Mouse (Mus musculus) left cerebral cortex, postnatal 36 days (tissue): Measurements from ENCODE around the gene Rtkn. TPM values are rescaled to one million over a fixed set of nuclear protein-coding genes. Genes with fewer than 3 reads are reported as not detected.

ENCODE experiments used
- DNase-seq, 2 experiments: peaks; one replicate each; pipeline ENCODE4 v3.0.0; 2021 to 2022; ENCODE audit warnings: low spot score in 2 of 2, mixed read lengths in 1 of 2
- intact Hi-C: fragments of 180-260 bp; cut with DNase I; formaldehyde crosslinking; loops from one replicate; pipeline ENCODE4 v1.15.1; 2025
- total RNA-seq, 2 experiments: library from RNA; stranded (reverse); gene quantifications; 2 replicates each; pipeline ENCODE4 v1.2.3; 2021

The Rtkn gene
- total RNA-seq, 2 experiments from 2014 or later: 88.7 to 105 TPM

- no peak for DNase-seq
- intact Hi-C loops: loop anchor here (10.0 kb wide), 1 partner anchor 209 kb away; the partner anchor contains the start of genes Mob1a and Mthfd2
Measured at GRCm38 (mm10) chr6:83115682-83116372, 19.4 kb upstream of the Rtkn start.

GRCm38 (mm10) chr6:83116373-83117164, 18.7 kb upstream of the Rtkn start:
- intact Hi-C loops: loop anchor here (10.0 kb wide), 1 partner anchor 208 kb away; the partner anchor contains the start of genes Mob1a and Mthfd2
- DNase-seq: no peak

GRCm38 (mm10) chr6:83117165-83117438, 18.2 kb upstream of the Rtkn start:
- no peak for DNase-seq
- intact Hi-C loops: loop anchor here (10.0 kb wide), 1 partner anchor 208 kb away; the partner anchor contains the start of genes Mob1a and Mthfd2

- no peak for DNase-seq
- intact Hi-C loops: loop anchor here (10.0 kb wide), 1 partner anchor 207 kb away; the partner anchor contains the start of genes Mob1a and Mthfd2
Measured at GRCm38 (mm10) chr6:83117616-83118015, 17.6 kb upstream of the Rtkn start.

- DNase-seq: no peak
- intact Hi-C loops: loop anchor here (10.0 kb wide), 1 partner anchor 206 kb away; the partner anchor contains the start of genes Mob1a and Mthfd2
Measured at GRCm38 (mm10) chr6:83118369-83118768, 16.9 kb upstream of the Rtkn start.

GRCm38 (mm10) chr6:83118825-83119733, 16.2 kb upstream of the Rtkn start:
- no peak for DNase-seq
- intact Hi-C loops: loop anchor here (10.0 kb wide), 1 partner anchor 206 kb away; the partner anchor contains the start of genes Mob1a and Mthfd2

- intact Hi-C loops: loop anchor here (5.0 to 10.0 kb wide), 2 partner anchors 38 to 205 kb away; partner anchors contain the start of genes 1700003E16Rik, Mob1a, Mthfd2 and Wdr54
- no peak for DNase-seq
Measured at GRCm38 (mm10) chr6:83119734-83120051, 15.6 kb upstream of the Rtkn start.

GRCm38 (mm10) chr6:83120930-83121862, 14.1 kb upstream of the Rtkn start, which contains the start of gene Wbp1:
TSS of gene Wbp1 (minus strand) at chr6:83121559.
- peak; percentile 94 to 96 for DNase-seq
- intact Hi-C loops: loop anchor here (5.0 kb wide), 1 partner anchor 36 kb away; the partner anchor contains the start of genes 1700003E16Rik and Wdr54

- peak in 1 of 2 experiments; percentile 66 for DNase-seq
- intact Hi-C loops: loop anchor here (5.0 kb wide), 1 partner anchor 35 kb away; the partner anchor contains the start of genes 1700003E16Rik and Wdr54
Measured at GRCm38 (mm10) chr6:83121863-83122710, 13.2 kb upstream of the Rtkn start.

- intact Hi-C loops: loop anchor here (5.0 kb wide), 1 partner anchor 34 kb away; the partner anchor contains the start of genes 1700003E16Rik and Wdr54
Measured at GRCm38 (mm10) chr6:83122961-83123360, 12.3 kb upstream of the Rtkn start.

GRCm38 (mm10) chr6:83124851-83125312, 10.4 kb upstream of the Rtkn start:
- intact Hi-C loops: loop anchor here (5.0 kb wide), 1 partner anchor 32 kb away; the partner anchor contains the start of genes 1700003E16Rik and Wdr54
- peak; percentile 87 to 90 for DNase-seq

More at GRCm38 (mm10) chr6:83122961-83123360, 12.3 kb upstream of the Rtkn start:
- DNase-seq: no peak

- intact Hi-C loops: no loop called here
- DNase-seq: no peak
Measured at GRCm38 (mm10) chr6:83125331-83125730, 9.9 kb upstream of the Rtkn start, which contains the start of gene Ino80b. TSS of gene Ino80b (minus strand) at chr6:83125431.

GRCm38 (mm10) chr6:83127419-83127818, 7.8 kb upstream of the Rtkn start:
- intact Hi-C loops: no loop called here
- DNase-seq: no peak

GRCm38 (mm10) chr6:83131469-83132034, 3.7 kb upstream of the Rtkn start:
- no peak for DNase-seq
- intact Hi-C loops: no loop called here

- intact Hi-C loops: no loop called here
- DNase-seq: no peak
Measured at GRCm38 (mm10) chr6:83132176-83132919, 2.9 kb upstream of the Rtkn start.

- intact Hi-C loops: no loop called here
- DNase-seq: no peak
Measured at GRCm38 (mm10) chr6:83134226-83134625, 1.0 kb upstream of the Rtkn start.
